Mouse (Mus musculus) ES-E14 (cell line): ENCODE measurements at regions not wholly inside any gene's neighbourhood (a gene's known extent, or its start where the extent isn't known, plus 50 kb on each side); places are given as distances from the start of the nearest gene placed in this dataset.

ENCODE experiments used
- CHD2 ChIP-seq: IDR thresholded peaks from 2 replicates; pipeline ENCODE4 v1.6.1; 2014; ENCODE audit warnings: mild to moderate bottlenecking, low read depth, low read length, inconsistent platforms
- HCFC1 ChIP-seq: IDR thresholded peaks from 2 replicates; pipeline ENCODE4 v1.6.1; 2012; ENCODE audit warnings: low read length, inconsistent platforms, borderline replicate concordance; ENCODE audit not compliant: insufficient read depth
- MAFK ChIP-seq: IDR thresholded peaks from 2 replicates; pipeline ENCODE4 v1.6.1; 2014; ENCODE audit warnings: mild to moderate bottlenecking, low read depth, low read length, inconsistent platforms; ENCODE audit not compliant: insufficient read depth

DNA sequence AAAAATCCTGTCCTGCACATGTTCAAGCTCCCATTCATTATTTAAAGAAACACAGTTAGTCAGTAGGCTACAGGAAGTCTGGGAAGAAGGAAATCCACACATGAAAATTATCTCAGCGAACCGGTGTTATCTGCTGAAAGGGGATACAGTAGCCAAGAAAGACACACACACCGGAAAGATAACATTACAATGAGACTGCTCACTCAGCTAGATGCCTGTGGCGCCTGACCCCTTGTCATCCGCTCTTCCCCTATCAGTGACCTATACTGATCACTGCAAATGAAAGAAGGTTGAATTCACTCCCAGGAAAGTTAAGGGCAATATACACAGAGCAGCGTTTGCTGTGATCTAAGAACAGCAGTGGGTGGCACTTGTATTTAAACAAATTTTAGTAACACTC is 481.0 kb upstream of the Sox11 start:
- TF ChIP-seq HCFC1: no peak
- no peak for TF ChIP-seq MAFK
- TF ChIP-seq CHD2: no peak
